Mouse (Mus musculus): ENCODE data around the gene Bcl7b. TPM values are rescaled to one million over a fixed set of nuclear protein-coding genes. Genes with fewer than 3 reads are reported as not detected.

Gene Bcl7b
- polyA plus RNA-seq, 1 experiment: not detected

- WGBS: 64% methylated on average over 4 of the region's 4 CpGs
- Histone ChIP-seq H3K4me3 (ENCODE audit: insufficient read depth, low read depth, low read length) (no peak overlapping the region), H3K27ac (ENCODE audit: insufficient read depth, low read depth, low read length) (no peak overlapping the region), H3K4me1 (ENCODE audit: control insufficient read depth, insufficient read depth, low read length) (peaks cover 4% of the 10 kb centered on the region)
- TF ChIP-seq CTCF (IDR thresholded peaks at IDR 0.05; ENCODE audit: insufficient read depth, low read depth, low read length) (no peak), POLR2A (IDR thresholded peaks at IDR 0.05; ENCODE audit: insufficient read depth, low read depth, low read length) (no peak)
These were observed 10.9 kb downstream of the Bcl7b start for GRCm38 (mm10) chr5:135178996-135179395.

- no peak overlapping the region for H3K27ac ChIP-seq (ENCODE audit: insufficient read depth, low read depth, low read length)
- H3K4me3 ChIP-seq (ENCODE audit: insufficient read depth, low read depth, low read length): no peak overlapping the region
- peaks cover 4% of the 10 kb centered on the region for H3K4me1 ChIP-seq (ENCODE audit: control insufficient read depth, insufficient read depth, low read length)
- no peak for TF ChIP-seq CTCF (IDR thresholded peaks at IDR 0.05; ENCODE audit: insufficient read depth, low read depth, low read length)
- TF ChIP-seq POLR2A (IDR thresholded peaks at IDR 0.05; ENCODE audit: insufficient read depth, low read depth, low read length): no peak
- WGBS: 87% methylated on average over 7 of the region's 7 CpGs
These were observed 11.5 kb downstream of the Bcl7b start for GRCm38 (mm10) chr5:135179616-135180015.

GRCm38 (mm10) chr5:135180796-135181195 is 12.7 kb downstream of the Bcl7b start:
- Histone ChIP-seq H3K4me3 (ENCODE audit: insufficient read depth, low read depth, low read length) (no peak overlapping the region), H3K4me1 (ENCODE audit: control insufficient read depth, insufficient read depth, low read length) (peaks cover 4% of the 10 kb centered on the region), H3K27ac (ENCODE audit: insufficient read depth, low read depth, low read length) (no peak overlapping the region)
- WGBS: 97% methylated on average over 14 of the region's 14 CpGs
- TF ChIP-seq CTCF (IDR thresholded peaks at IDR 0.05; ENCODE audit: insufficient read depth, low read depth, low read length): no peak

- 53% methylated on average over 6 of the region's 6 CpGs for WGBS
- no peak overlapping the region for H3K27ac ChIP-seq (ENCODE audit: insufficient read depth, low read depth, low read length)
- H3K4me1 ChIP-seq (ENCODE audit: control insufficient read depth, insufficient read depth, low read length): peaks cover 6% of the 10 kb centered on the region
These were observed 13.7 kb downstream of the Bcl7b start for GRCm38 (mm10) chr5:135181776-135182175.

GRCm38 (mm10) chr5:135183131-135183861 is 15.2 kb downstream of the Bcl7b start:
- Histone ChIP-seq H3K4me3 (ENCODE audit: insufficient read depth, low read depth, low read length) (no peak overlapping the region), H3K27ac (ENCODE audit: insufficient read depth, low read depth, low read length) (no peak overlapping the region), H3K4me1 (ENCODE audit: control insufficient read depth, insufficient read depth, low read length) (peaks cover 6% of the 10 kb centered on the region)
- 32% methylated on average over 8 of the region's 8 CpGs for WGBS
- no peak for TF ChIP-seq POLR2A (IDR thresholded peaks at IDR 0.05; ENCODE audit: insufficient read depth, low read depth, low read length)
- TF ChIP-seq CTCF (IDR thresholded peaks at IDR 0.05; ENCODE audit: insufficient read depth, low read depth, low read length): no peak

More at GRCm38 (mm10) chr5:135181776-135182175, 13.7 kb downstream of the Bcl7b start:
- H3K4me3 ChIP-seq (ENCODE audit: insufficient read depth, low read depth, low read length): no peak overlapping the region
- no peak for TF ChIP-seq POLR2A (IDR thresholded peaks at IDR 0.05; ENCODE audit: insufficient read depth, low read depth, low read length)
- TF ChIP-seq CTCF (IDR thresholded peaks at IDR 0.05; ENCODE audit: insufficient read depth, low read depth, low read length): no peak

- H3K4me3 ChIP-seq (ENCODE audit: insufficient read depth, low read depth, low read length): no peak overlapping the region
- peaks cover 8% of the 10 kb centered on the region for H3K4me1 ChIP-seq (ENCODE audit: control insufficient read depth, insufficient read depth, low read length)
- WGBS: 99% methylated on average over 3 of the region's 3 CpGs
- TF ChIP-seq CTCF (IDR thresholded peaks at IDR 0.05; ENCODE audit: insufficient read depth, low read depth, low read length) (no peak), POLR2A (IDR thresholded peaks at IDR 0.05; ENCODE audit: insufficient read depth, low read depth, low read length) (no peak)
- H3K27ac ChIP-seq (ENCODE audit: insufficient read depth, low read depth, low read length): no peak overlapping the region
These were observed 16.9 kb downstream of the Bcl7b start for GRCm38 (mm10) chr5:135185016-135185415.

- Histone ChIP-seq H3K4me3 (ENCODE audit: insufficient read depth, low read depth, low read length) (no peak overlapping the region), H3K27ac (ENCODE audit: insufficient read depth, low read depth, low read length) (no peak overlapping the region), H3K4me1 (ENCODE audit: control insufficient read depth, insufficient read depth, low read length) (peaks cover 8% of the 10 kb centered on the region)
- WGBS: 37% methylated on average over 3 of the region's 3 CpGs
- TF ChIP-seq CTCF (IDR thresholded peaks at IDR 0.05; ENCODE audit: insufficient read depth, low read depth, low read length) (no peak), POLR2A (IDR thresholded peaks at IDR 0.05; ENCODE audit: insufficient read depth, low read depth, low read length) (no peak)
These were observed 17.5 kb downstream of the Bcl7b start for GRCm38 (mm10) chr5:135185596-135185995.

- 16% methylated on average over 10 of the region's 10 CpGs for WGBS
- no peak for TF ChIP-seq POLR2A (IDR thresholded peaks at IDR 0.05; ENCODE audit: insufficient read depth, low read depth, low read length)
- no peak for TF ChIP-seq CTCF (IDR thresholded peaks at IDR 0.05; ENCODE audit: insufficient read depth, low read depth, low read length)
- Histone ChIP-seq H3K27ac (ENCODE audit: insufficient read depth, low read depth, low read length) (peak overlapping the region; percentile 93), H3K4me3 (ENCODE audit: insufficient read depth, low read depth, low read length) (peak overlapping the region; percentile 88), H3K4me1 (ENCODE audit: control insufficient read depth, insufficient read depth, low read length) (peaks cover 8% of the 10 kb centered on the region)
These were observed 18.1 kb downstream of the Bcl7b start for GRCm38 (mm10) chr5:135186231-135186620.

GRCm38 (mm10) chr5:135186621-135187348 is 18.7 kb downstream of the Bcl7b start, which contains the start of gene Baz1b:
TSS of gene Baz1b (plus strand) at chr5:135187264.
- Histone ChIP-seq H3K4me3 (ENCODE audit: insufficient read depth, low read depth, low read length) (peak within 1 kb of the TSS; percentile 88), H3K4me1 (ENCODE audit: control insufficient read depth, insufficient read depth, low read length) (peaks cover 8% of the 10 kb centered on the region), H3K27ac (ENCODE audit: insufficient read depth, low read depth, low read length) (peak within 1 kb of the TSS; percentile 93)
- WGBS: under 1% methylated on average over 57 of the region's 57 CpGs
- TF ChIP-seq POLR2A (IDR thresholded peaks at IDR 0.05; ENCODE audit: insufficient read depth, low read depth, low read length): peak; percentile 49
- TF ChIP-seq CTCF (IDR thresholded peaks at IDR 0.05; ENCODE audit: insufficient read depth, low read depth, low read length): no peak

All from olfactory bulb, adult 2 months (tissue).